Mouse (Mus musculus) kidney, postnatal 10 days (tissue): ENCODE measurements around the gene Cuedc1.

ENCODE experiments used
- DNase-seq: peaks from one replicate; pipeline ENCODE4 v3.0.0; 2021; ENCODE audit warnings: mixed read lengths

Gene Cuedc1

DNA sequence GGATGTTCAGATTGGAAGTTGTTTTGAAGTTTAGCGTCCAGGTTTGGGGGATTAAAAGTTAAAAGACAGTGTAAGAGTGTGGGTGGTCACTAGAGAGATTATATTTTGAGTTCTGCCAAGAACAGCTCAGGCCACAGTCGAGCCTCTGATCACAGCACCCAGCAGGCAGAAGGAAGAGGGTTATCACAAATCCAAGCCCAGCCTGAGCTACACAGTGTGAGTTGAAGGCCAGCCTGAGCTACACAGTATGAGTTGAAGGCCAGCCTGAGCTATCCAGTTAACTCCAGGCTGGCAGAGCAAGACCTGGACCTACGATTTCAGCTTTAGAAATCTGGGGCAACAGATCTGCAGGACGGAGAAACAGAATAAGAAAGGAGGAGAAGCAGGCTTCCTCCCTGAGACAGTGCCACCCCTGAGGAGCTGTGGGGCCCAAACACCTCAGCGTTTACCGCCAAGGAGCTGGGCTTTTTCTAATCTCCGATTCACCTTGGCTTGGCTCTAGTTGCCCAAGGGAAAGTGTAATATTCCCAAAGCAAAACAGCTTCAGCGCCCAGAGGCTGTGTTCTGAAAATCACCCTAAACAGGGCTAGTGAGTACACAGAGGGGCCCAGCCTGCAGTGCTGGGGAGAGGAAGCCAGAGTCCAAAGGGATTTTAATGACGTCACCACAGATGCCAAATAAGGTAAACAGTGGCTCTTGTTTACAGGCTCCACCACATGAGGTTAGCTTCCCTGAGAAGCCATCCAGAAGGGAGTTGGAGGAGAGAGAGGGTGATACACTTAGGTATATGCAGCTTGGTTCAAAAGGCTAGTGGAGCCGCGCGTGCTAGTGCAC lies 143.8 kb downstream of the Cuedc1 start:
- DNase-seq = peak; percentile 35
